Mouse (Mus musculus) heart, adult 2 months (tissue): ENCODE measurements around the gene Mta3. TPM values are rescaled to one million over a fixed set of nuclear protein-coding genes. Genes with fewer than 3 reads are reported as not detected.

Experiments used
- DNase-seq, 2 experiments: peaks; one replicate each; pipeline ENCODE4 v3.0.0; 2021
- H3K27ac ChIP-seq: fragments of 200-600 bp; 2 replicates; pipeline ENCODE4 v1.8.1; 2022
- H3K27me3 ChIP-seq: fragments of 200-500 bp; 2 replicates; pipeline ENCODE4 v1.6.1; 2012; ENCODE audit warnings: mild to moderate bottlenecking, low read length, inconsistent platforms, mixed read lengths; ENCODE audit not compliant: control insufficient read depth, insufficient read depth
- H3K36me3 ChIP-seq: fragments of 200-500 bp; 2 replicates; pipeline ENCODE4 v1.6.1; 2012; ENCODE audit warnings: low read length, inconsistent platforms; ENCODE audit not compliant: control insufficient read depth, insufficient read depth
- H3K4me1 ChIP-seq: fragments of 200-500 bp; 2 replicates; pipeline ENCODE4 v1.6.1; 2011; ENCODE audit warnings: low read length; ENCODE audit not compliant: control insufficient read depth, insufficient read depth
- H3K4me3 ChIP-seq: fragments of 200-600 bp; 2 replicates; pipeline ENCODE4 v1.8.1; 2022
- H3K79me2 ChIP-seq: fragments of 200-500 bp; replicated peaks from 2 replicates; pipeline ENCODE4 v1.6.1; 2012; ENCODE audit warnings: mild to moderate bottlenecking, inconsistent platforms, low read length, moderate library complexity, mixed read lengths; ENCODE audit not compliant: control insufficient read depth, insufficient read depth
- H3K9ac ChIP-seq: fragments of 200-500 bp; 2 replicates; pipeline ENCODE4 v1.6.1; 2012; ENCODE audit warnings: low read depth, mild to moderate bottlenecking, control low read depth, inconsistent platforms, low read length, mixed read lengths
- CTCF ChIP-seq: fragments of 200-600 bp; IDR thresholded peaks from 2 replicates; pipeline ENCODE4 v1.8.1; 2022; ENCODE audit warnings: antibody characterized with exemption, mild to moderate bottlenecking, moderate library complexity
- EP300 ChIP-seq: fragments of 200-500 bp; IDR thresholded peaks from 2 replicates; pipeline ENCODE4 v1.6.1; 2011; ENCODE audit warnings: low read depth, low read length, control low read depth; ENCODE audit not compliant: insufficient read depth
- POLR2A ChIP-seq: fragments of 200-500 bp; IDR thresholded peaks from 2 replicates; pipeline ENCODE4 v1.6.1; 2011; ENCODE audit warnings: mild to moderate bottlenecking, low read depth, low read length, control low read depth; ENCODE audit not compliant: insufficient read depth
- WGBS: fragments of 180-500 bp; shearing (Covaris S2); methylation state at CpG from one replicate; pipeline ENCODE4 v1.1.7; 2018; 5-methylcytosine and 5-hydroxymethylcytosine counted together
- intact Hi-C: fragments of 180-260 bp; cut with DNase I; formaldehyde crosslinking; loops from one replicate; pipeline ENCODE4 v1.15.1; 2025
- polyA plus RNA-seq: library from polyadenylated mRNA; depleted of rRNA; stranded (reverse); fragments of >200 nt; gene quantifications from 2 replicates; pipeline ENCODE4 v1.2.3, GENCODE M21; 2012
- total RNA-seq, 2 experiments: library from RNA; stranded (reverse); gene quantifications; 2 replicates each; pipeline ENCODE4 v1.2.3; 2021

The Mta3 gene
- total and polyA plus RNA-seq, 3 experiments, result 15.1 to 20.1 (median 17.5) TPM

DNA sequence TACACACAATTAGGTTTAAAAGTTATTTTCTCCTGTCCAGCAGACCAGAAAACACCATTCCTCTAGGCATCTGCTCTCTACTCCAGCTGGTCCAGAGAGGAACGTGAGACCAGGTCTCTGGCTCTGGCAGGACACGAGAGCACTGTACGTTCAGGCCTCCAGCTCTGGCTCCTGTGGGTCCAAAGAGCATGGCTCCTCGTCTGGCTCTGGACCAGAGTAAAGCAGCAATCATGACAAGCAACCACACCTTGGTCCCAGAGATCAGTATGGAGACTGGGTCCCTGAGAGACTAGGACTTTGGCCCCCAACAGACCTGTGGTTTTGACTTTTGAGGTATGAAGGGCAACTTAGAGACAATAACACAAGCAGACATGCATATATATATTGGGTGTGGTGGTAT, 33.3 kb upstream of the Mta3 start:
- Histone ChIP-seq H3K79me2 (no peaks in the 10 kb centered on the region), H3K4me3 (no peak overlapping the region), H3K4me1 (no peaks in the 10 kb centered on the region), H3K36me3 (no peaks in the 10 kb centered on the region), H3K27me3 (no peaks in the 10 kb centered on the region), H3K27ac (no peak overlapping the region), H3K9ac (no peak overlapping the region)
- intact Hi-C loops, result no loop called here
- WGBS, result 82% methylated on average over 4 of the region's 4 CpGs
- TF ChIP-seq EP300 (no peak), POLR2A (no peak), CTCF (no peak)
- no peak for DNase-seq

DNA sequence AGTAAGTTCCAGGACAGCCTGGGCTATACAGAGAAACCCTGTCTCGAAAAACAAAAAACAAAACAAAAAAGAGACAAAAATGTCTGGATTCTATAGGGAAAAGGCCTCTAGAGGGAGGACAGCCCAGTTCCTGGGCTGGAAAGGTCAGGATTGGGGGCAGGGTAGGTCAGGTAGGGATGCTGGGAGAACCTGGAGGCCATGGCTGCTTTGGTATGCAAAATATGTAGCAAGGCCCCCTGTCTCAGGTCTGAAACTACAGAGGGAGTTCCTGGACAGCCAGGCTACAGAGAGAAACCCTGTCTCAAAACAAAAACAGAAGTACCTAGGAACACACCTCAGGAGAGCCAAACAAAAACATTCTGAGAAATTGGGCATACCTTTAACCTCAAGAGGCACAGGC, 28.6 kb upstream of the Mta3 start:
- no peaks in the 10 kb centered on the region for H3K79me2 ChIP-seq

DNA sequence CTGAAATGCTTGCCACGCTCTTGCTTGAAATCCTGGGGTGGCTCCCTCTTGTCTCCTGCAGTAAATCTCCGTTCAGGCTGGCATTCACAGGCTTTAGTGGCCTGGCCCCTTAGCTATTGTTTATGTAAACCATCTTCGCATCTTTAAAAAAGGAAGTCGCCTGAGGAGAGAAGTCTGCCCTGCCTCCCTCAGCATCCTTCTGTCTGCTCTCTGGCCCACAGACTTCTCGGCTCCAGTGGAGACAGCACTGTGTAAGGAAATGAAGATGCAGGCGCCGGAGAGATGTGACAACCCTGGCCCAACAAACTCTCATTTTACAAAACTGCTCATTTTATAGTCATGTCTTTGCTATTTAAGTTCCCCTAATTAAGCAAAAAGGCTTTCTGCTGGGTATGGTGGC, 24.0 kb upstream of the Mta3 start:
- Histone ChIP-seq H3K9ac (no peak overlapping the region), H3K79me2 (no peaks in the 10 kb centered on the region), H3K4me3 (no peak overlapping the region), H3K4me1 (no peaks in the 10 kb centered on the region), H3K36me3 (no peaks in the 10 kb centered on the region), H3K27me3 (no peaks in the 10 kb centered on the region), H3K27ac (no peak overlapping the region)
- TF ChIP-seq POLR2A, result no peak
- no peak for TF ChIP-seq CTCF
- TF ChIP-seq EP300, result no peak
- WGBS, result 62% methylated on average over 7 of the region's 7 CpGs
- intact Hi-C loops, result no loop called here
- DNase-seq, result no peak

More for the DNA sequence above, 28.6 kb upstream of the Mta3 start:
- Histone ChIP-seq H3K4me3 (no peak overlapping the region), H3K4me1 (no peaks in the 10 kb centered on the region), H3K36me3 (no peaks in the 10 kb centered on the region), H3K27me3 (no peaks in the 10 kb centered on the region), H3K27ac (no peak overlapping the region), H3K9ac (no peak overlapping the region)
- WGBS, result 71% methylated on average over 1 of the region's 1 CpGs
- intact Hi-C loops, result no loop called here
- no peak for DNase-seq
- TF ChIP-seq POLR2A (no peak), CTCF (no peak), EP300 (no peak)

DNA sequence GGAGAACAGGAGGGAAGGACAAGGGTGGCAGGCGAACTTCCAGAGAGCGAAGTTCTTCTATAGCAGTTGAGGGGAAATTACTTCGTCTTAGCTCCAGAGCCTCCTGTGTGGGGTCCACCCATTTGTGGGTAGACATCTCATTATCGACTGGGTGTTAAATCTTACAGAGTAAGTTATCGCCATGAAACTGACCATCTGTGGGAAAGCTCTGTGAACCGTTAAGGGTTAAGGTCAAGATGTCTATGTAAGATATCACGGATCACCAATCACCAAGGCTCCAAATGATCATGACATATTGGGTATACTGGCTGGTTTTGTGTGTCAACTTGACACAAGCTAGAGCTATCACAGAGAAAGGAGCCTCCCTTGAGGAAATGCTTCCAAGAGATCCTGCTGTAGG, 21.5 kb upstream of the Mta3 start:
- no peaks in the 10 kb centered on the region for H3K4me1 ChIP-seq
- intact Hi-C loops, result no loop called here
- H3K27ac ChIP-seq, result no peak overlapping the region
- TF ChIP-seq EP300 (no peak), CTCF (no peak), POLR2A (no peak)
- H3K36me3 ChIP-seq, result no peaks in the 10 kb centered on the region
- no peaks in the 10 kb centered on the region for H3K27me3 ChIP-seq
- H3K4me3 ChIP-seq, result no peak overlapping the region
- no peaks in the 10 kb centered on the region for H3K79me2 ChIP-seq
- no peak for DNase-seq
- H3K9ac ChIP-seq, result no peak overlapping the region
- WGBS, result 90% methylated on average over 7 of the region's 7 CpGs

DNA sequence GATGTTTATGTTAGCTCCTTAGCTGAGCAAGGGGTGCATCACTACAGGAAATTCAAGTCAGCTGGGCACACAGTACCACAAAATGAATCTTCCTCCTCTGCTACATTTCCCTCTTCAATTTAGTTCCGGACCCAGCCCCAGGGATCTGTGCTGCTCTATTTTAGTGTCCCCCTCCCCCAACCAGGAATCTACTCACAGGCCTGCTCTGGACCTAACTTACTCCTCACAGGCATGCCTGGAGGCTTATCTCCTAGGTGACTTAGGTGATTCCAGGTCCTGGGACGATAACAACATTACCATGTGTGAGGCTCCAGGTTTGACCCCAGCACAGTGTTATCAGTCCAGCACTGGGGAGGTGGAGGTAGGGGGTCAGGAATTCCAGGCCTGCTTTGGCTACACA, 15.5 kb upstream of the Mta3 start:
- no peak overlapping the region for H3K9ac ChIP-seq
- DNase-seq, result no peak
- TF ChIP-seq CTCF (no peak), EP300 (no peak)
- intact Hi-C loops, result loop anchor here (10.0 kb wide), 1 partner anchor 164 kb away; no protein-coding TSS in a partner anchor
- no peak overlapping the region for H3K4me3 ChIP-seq
- no peaks in the 10 kb centered on the region for H3K36me3 ChIP-seq
- 45% methylated on average over 2 of the region's 2 CpGs for WGBS
- H3K27me3 ChIP-seq, result no peaks in the 10 kb centered on the region
- no peaks in the 10 kb centered on the region for H3K79me2 ChIP-seq
- H3K27ac ChIP-seq, result no peak overlapping the region
- no peaks in the 10 kb centered on the region for H3K4me1 ChIP-seq

DNA sequence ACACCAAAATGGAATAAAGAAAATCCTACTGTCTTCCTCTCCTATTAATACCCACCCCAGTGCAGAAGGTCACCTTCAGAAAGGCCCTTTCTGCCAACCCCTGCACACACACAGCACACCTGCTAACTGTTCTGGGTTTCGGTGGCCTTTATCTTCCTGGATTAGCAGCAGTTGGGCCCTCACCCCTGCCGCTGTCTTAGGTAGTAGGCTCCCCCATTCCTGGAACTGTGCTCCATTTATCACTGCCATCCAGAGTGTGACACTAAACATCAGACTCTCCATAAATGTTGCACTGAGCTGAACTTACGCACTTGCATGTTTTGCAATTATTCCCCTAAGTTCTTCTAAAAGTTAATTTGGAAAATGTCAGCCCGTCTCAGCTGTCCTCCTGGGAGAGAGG, 14.6 kb upstream of the Mta3 start:
- no peak for TF ChIP-seq CTCF
- no peak for TF ChIP-seq POLR2A
- no peak for TF ChIP-seq EP300
- intact Hi-C loops, result loop anchor here (10.0 kb wide), 1 partner anchor 163 kb away; no protein-coding TSS in a partner anchor
- DNase-seq, result no peak
- no peak overlapping the region for H3K4me3 ChIP-seq
- WGBS, result 61% methylated on average over 4 of the region's 4 CpGs
- H3K79me2 ChIP-seq, result no peaks in the 10 kb centered on the region
- H3K9ac ChIP-seq, result no peak overlapping the region
- H3K36me3 ChIP-seq, result no peaks in the 10 kb centered on the region
- H3K4me1 ChIP-seq, result no peaks in the 10 kb centered on the region
- H3K27me3 ChIP-seq, result no peaks in the 10 kb centered on the region
- H3K27ac ChIP-seq, result no peak overlapping the region
